Mouse (Mus musculus) MEL (cell line): ENCODE measurements around the gene Ebf4. TPM values are rescaled to one million over a fixed set of nuclear protein-coding genes. Genes with fewer than 3 reads are reported as not detected.

ENCODE experiments used
- DNase-seq: peaks from one replicate; pipeline ENCODE4 v3.0.0; 2011; ENCODE audit warnings: low read depth, low spot score
- H3K27ac ChIP-seq: 2 replicates; pipeline ENCODE4 v1.5.1; 2012; ENCODE audit warnings: low read depth, mild to moderate bottlenecking, control low read depth, low read length, moderate library complexity; ENCODE audit not compliant: control insufficient read depth
- H3K27me3 ChIP-seq, 2 experiments: fragments of 150-350 bp in 1 of 2; sonication (generic) in 1 of 2; 2 replicates each; pipeline ENCODE4 v1.6.1; 2012; ENCODE audit warnings: low read length in 2 of 2, mild to moderate bottlenecking in 2 of 2, improper control_type of control experiment in 1 of 2, moderate library complexity in 1 of 2; ENCODE audit not compliant: insufficient read depth in 2 of 2, control insufficient read depth in 1 of 2
- H3K36me3 ChIP-seq, 2 experiments: 2 replicates each; pipeline ENCODE4 v1.6.1; 2012 to 2014; ENCODE audit warnings: low read length in 2 of 2, improper control_type of control experiment in 1 of 2, inconsistent platforms in 1 of 2, mild to moderate bottlenecking in 1 of 2; ENCODE audit not compliant: insufficient read depth in 2 of 2, control insufficient read depth in 1 of 2
- H3K4me1 ChIP-seq, 2 experiments: fragments of 150-350 bp in 1 of 2; sonication (generic) in 1 of 2; 2 replicates each; pipeline ENCODE4 v1.6.1; 2012; ENCODE audit warnings: low read length in 2 of 2, improper control_type of control experiment in 1 of 2, mild to moderate bottlenecking in 1 of 2; ENCODE audit not compliant: insufficient read depth in 2 of 2, control insufficient read depth in 1 of 2
- H3K4me3 ChIP-seq, 2 experiments: fragments of 150-350 bp in 1 of 2; sonication (generic) in 1 of 2; 2 replicates each; pipeline ENCODE4 v1.5.1; 2012; ENCODE audit warnings: low read depth in 2 of 2, low read length in 2 of 2, mild to moderate bottlenecking in 2 of 2, moderate library complexity in 2 of 2, control low read depth in 1 of 2, improper control_type of control experiment in 1 of 2; ENCODE audit not compliant: control insufficient read depth in 1 of 2, insufficient read depth in 1 of 2
- H3K79me2 ChIP-seq: 2 replicates; pipeline ENCODE4 v1.6.1; 2012; ENCODE audit warnings: mild to moderate bottlenecking, low read length, moderate library complexity; ENCODE audit not compliant: control insufficient read depth, poor library complexity, insufficient read depth
- H3K9ac ChIP-seq: 2 replicates; pipeline ENCODE4 v1.6.1; 2012; ENCODE audit warnings: low read depth, mild to moderate bottlenecking, control low read depth, low read length, moderate library complexity; ENCODE audit not compliant: control insufficient read depth, poor library complexity, severe bottlenecking
- H3K9me3 ChIP-seq: fragments of 150-350 bp; sonication (generic); replicated peaks from 2 replicates; pipeline ENCODE4 v1.6.1; 2012; ENCODE audit warnings: mild to moderate bottlenecking, low read length, improper control_type of control experiment, moderate library complexity; ENCODE audit not compliant: insufficient read depth
- CHD1 ChIP-seq: IDR thresholded peaks from 2 replicates; pipeline ENCODE4 v1.6.1; 2012; ENCODE audit warnings: low read depth, mild to moderate bottlenecking, inconsistent platforms, low read length, improper control_type of control experiment
- CHD2 ChIP-seq: IDR thresholded peaks from 2 replicates; pipeline ENCODE4 v1.6.1; 2011; ENCODE audit warnings: low read length, improper control_type of control experiment
- ELF1 ChIP-seq: IDR thresholded peaks from 2 replicates; pipeline ENCODE4 v1.6.1; 2014; ENCODE audit warnings: low read depth, mild to moderate bottlenecking, inconsistent platforms, low read length, improper control_type of control experiment, moderate library complexity
- GABPA ChIP-seq: IDR thresholded peaks from 2 replicates; pipeline ENCODE4 v1.6.1; 2012; ENCODE audit warnings: low read depth, mild to moderate bottlenecking, inconsistent platforms, low read length, improper control_type of control experiment, moderate library complexity
- HCFC1 ChIP-seq: IDR thresholded peaks from 2 replicates; pipeline ENCODE4 v1.6.1; 2012; ENCODE audit warnings: low read depth, mild to moderate bottlenecking, inconsistent platforms, low read length, improper control_type of control experiment, moderate library complexity
- JUND ChIP-seq: IDR thresholded peaks from 2 replicates; pipeline ENCODE4 v1.6.1; 2011; ENCODE audit warnings: low read depth, mild to moderate bottlenecking, improper control_type of control experiment, low read length
- MAFK ChIP-seq: IDR thresholded peaks from 2 replicates; pipeline ENCODE4 v1.6.1; 2011; ENCODE audit warnings: low read depth, mild to moderate bottlenecking, low read length, improper control_type of control experiment, borderline replicate concordance
- MAZ ChIP-seq: IDR thresholded peaks from 2 replicates; pipeline ENCODE4 v1.6.1; 2012; ENCODE audit warnings: low read depth, mild to moderate bottlenecking, inconsistent platforms, low read length, improper control_type of control experiment
- MEF2A ChIP-seq: IDR thresholded peaks from 2 replicates; pipeline ENCODE4 v1.6.1; 2014; ENCODE audit warnings: low read depth, mild to moderate bottlenecking, inconsistent platforms, low read length, improper control_type of control experiment; ENCODE audit not compliant: poor library complexity, insufficient replicate concordance, severe bottlenecking; ENCODE audit errors: extremely low read depth
- MYB ChIP-seq: IDR thresholded peaks from 2 replicates; pipeline ENCODE4 v1.6.1; 2011; ENCODE audit warnings: mild to moderate bottlenecking, low read depth, low read length, improper control_type of control experiment
- NELFE ChIP-seq: IDR thresholded peaks from 2 replicates; pipeline ENCODE4 v1.6.1; 2011; ENCODE audit warnings: low read depth, low read length, improper control_type of control experiment
- POLR2A ChIP-seq, 2 experiments: IDR thresholded peaks; 2 replicates each; pipeline ENCODE4 v1.6.1; 2011 to 2012; ENCODE audit warnings: low read length in 2 of 2, mild to moderate bottlenecking in 2 of 2, control low read depth in 1 of 2, improper control_type of control experiment in 1 of 2, low read depth in 1 of 2, moderate library complexity in 1 of 2; ENCODE audit not compliant: control insufficient read depth in 1 of 2, insufficient read depth in 1 of 2, poor library complexity in 1 of 2
- POLR2AphosphoS2 ChIP-seq: IDR thresholded peaks from 2 replicates; pipeline ENCODE4 v1.6.1; 2011; ENCODE audit warnings: low read length, improper control_type of control experiment
- POLR2AphosphoS5 ChIP-seq: IDR thresholded peaks from 2 replicates; pipeline ENCODE4 v1.6.1; 2012; ENCODE audit warnings: low read depth, borderline replicate concordance, mild to moderate bottlenecking, inconsistent platforms, low read length, moderate library complexity, mixed read lengths
- RAD21 ChIP-seq: IDR thresholded peaks from 2 replicates; pipeline ENCODE4 v1.6.1; 2011; ENCODE audit warnings: mild to moderate bottlenecking, low read depth, low read length, improper control_type of control experiment
- RCOR1 ChIP-seq: IDR thresholded peaks from 2 replicates; pipeline ENCODE4 v1.6.1; 2012; ENCODE audit warnings: low read depth, mild to moderate bottlenecking, inconsistent platforms, low read length, improper control_type of control experiment
- SMC3 ChIP-seq: IDR thresholded peaks from 2 replicates; pipeline ENCODE4 v1.6.1; 2011; ENCODE audit warnings: low read depth, low read length, improper control_type of control experiment
- TAL1 ChIP-seq: IDR thresholded peaks from 2 replicates; pipeline ENCODE4 v1.6.1; 2012; ENCODE audit warnings: mild to moderate bottlenecking, inconsistent platforms, low read length, moderate library complexity, mixed read lengths
- TBP ChIP-seq: IDR thresholded peaks from 2 replicates; pipeline ENCODE4 v1.8.0; 2011; ENCODE audit warnings: low read depth, low read length, improper control_type of control experiment
- TCF12 ChIP-seq: IDR thresholded peaks from 2 replicates; pipeline ENCODE4 v1.6.1; 2014; ENCODE audit warnings: low read depth, mild to moderate bottlenecking, inconsistent platforms, low read length, improper control_type of control experiment, moderate library complexity
- USF1 ChIP-seq: IDR thresholded peaks from 2 replicates; pipeline ENCODE4 v1.6.1; 2014; ENCODE audit warnings: low read depth, mild to moderate bottlenecking, inconsistent platforms, low read length, improper control_type of control experiment, moderate library complexity
- ZC3H11A ChIP-seq: IDR thresholded peaks from 2 replicates; pipeline ENCODE4 v1.6.1; 2012; ENCODE audit warnings: low read depth, mild to moderate bottlenecking, inconsistent platforms, low read length, improper control_type of control experiment
- ZKSCAN1 ChIP-seq: IDR thresholded peaks from 2 replicates; pipeline ENCODE4 v1.6.1; 2012; ENCODE audit warnings: low read depth, mild to moderate bottlenecking, inconsistent platforms, low read length, improper control_type of control experiment, moderate library complexity
- ZMIZ1 ChIP-seq: IDR thresholded peaks from 2 replicates; pipeline ENCODE4 v1.6.1; 2012; ENCODE audit warnings: low read depth, mild to moderate bottlenecking, inconsistent platforms, low read length, improper control_type of control experiment, moderate library complexity
- polyA plus RNA-seq, 2 experiments: library from polyadenylated mRNA; stranded (reverse) in 1 of 2; unstranded in 1 of 2; fragments of >175 nt in 1 of 2; fragments of >200 nt in 1 of 2; gene quantifications; 2 replicates each; pipeline versions ENCODE4 v1.2.1 to v1.2.4; 2012; ENCODE audit warnings: low replicate concordance in 2 of 2, low read depth in 1 of 2; ENCODE audit not compliant: insufficient read length in 2 of 2, insufficient read depth in 1 of 2, missing spikeins in 1 of 2
- total RNA-seq: library from RNA; depleted of rRNA; stranded (reverse); fragments of 300-350 nt; gene quantifications from 2 replicates; pipeline ENCODE4 v1.2.3, GENCODE M21; 2012

Gene Ebf4
- total and polyA plus RNA-seq, 3 experiments, result 0.12 to 0.72 TPM; not detected in 1

- H3K9me3 ChIP-seq, result no peaks in the 10 kb centered on the region
- peaks cover 17 to 26% of the 10 kb centered on the region in 2 experiments for H3K36me3 ChIP-seq
- H3K4me3 ChIP-seq, result no peak overlapping the region
- no peak overlapping the region for H3K27ac ChIP-seq
- peaks cover 39% of the 10 kb centered on the region for H3K79me2 ChIP-seq
- peaks cover 0 to 11% of the 10 kb centered on the region in 2 experiments; a peak in 1 of 4 replicates for H3K4me1 ChIP-seq
- H3K27me3 ChIP-seq, result no peaks in the 10 kb centered on the region
- no peak for DNase-seq
- no peak overlapping the region for H3K9ac ChIP-seq
- TF ChIP-seq TBP (no peak), ELF1 (no peak), ZMIZ1 (no peak), RCOR1 (no peak), TCF12 (no peak), CHD1 (no peak), GABPA (no peak), CHD2 (no peak), ZKSCAN1 (no peak), SMC3 (no peak)
- TF ChIP-seq, all 39 proteins: peak for 0
Observed at GRCm38 (mm10) chr2:130280224-130280623, 14.7 kb upstream of the Ebf4 start.

- peaks cover 0 to 11% of the 10 kb centered on the region in 2 experiments; a peak in 1 of 4 replicates for H3K4me1 ChIP-seq
- no peak overlapping the region for H3K4me3 ChIP-seq
- TF ChIP-seq CHD2 (no peak), ZC3H11A (no peak), ZMIZ1 (no peak), GABPA (no peak), USF1 (no peak), MAFK (no peak), MEF2A (no peak), MAZ (no peak), HCFC1 (no peak), JUND (no peak), POLR2AphosphoS2 (no peak), POLR2AphosphoS5 (no peak), NELFE (no peak), TAL1 (no peak), POLR2A (IDR thresholded peaks at IDR 0.05; ENCODE audit: control insufficient read depth in 1 of 2, insufficient read depth in 1 of 2, low read depth in 1 of 2, low read length in 2 of 2, poor library complexity in 1 of 2) (no peak), SMC3 (no peak), TBP (no peak), MYB (no peak), RAD21 (no peak), ZKSCAN1 (no peak)
- TF ChIP-seq, all 39 proteins: peak for 0
- Histone ChIP-seq H3K9me3 (no peaks in the 10 kb centered on the region), H3K27me3 (no peaks in the 10 kb centered on the region), H3K27ac (no peak overlapping the region), H3K79me2 (peaks cover 35% of the 10 kb centered on the region), H3K9ac (no peak overlapping the region), H3K36me3 (peaks cover 13 to 26% of the 10 kb centered on the region in 2 experiments)
- DNase-seq, result peak; percentile 39
Observed at GRCm38 (mm10) chr2:130280818-130281217, 14.2 kb upstream of the Ebf4 start.
